Mouse (Mus musculus) ovary, adult 18-20 months (tissue): ENCODE data around the gene Cavin1.
A peak's percentile ranks its signal among the peaks of the same experiment; 100 is the strongest.

Source experiments
- DNase-seq: peaks from one replicate; pipeline ENCODE4 v3.0.0; 2022; ENCODE audit warnings: low spot score, mixed read lengths

The Cavin1 gene

DNA sequence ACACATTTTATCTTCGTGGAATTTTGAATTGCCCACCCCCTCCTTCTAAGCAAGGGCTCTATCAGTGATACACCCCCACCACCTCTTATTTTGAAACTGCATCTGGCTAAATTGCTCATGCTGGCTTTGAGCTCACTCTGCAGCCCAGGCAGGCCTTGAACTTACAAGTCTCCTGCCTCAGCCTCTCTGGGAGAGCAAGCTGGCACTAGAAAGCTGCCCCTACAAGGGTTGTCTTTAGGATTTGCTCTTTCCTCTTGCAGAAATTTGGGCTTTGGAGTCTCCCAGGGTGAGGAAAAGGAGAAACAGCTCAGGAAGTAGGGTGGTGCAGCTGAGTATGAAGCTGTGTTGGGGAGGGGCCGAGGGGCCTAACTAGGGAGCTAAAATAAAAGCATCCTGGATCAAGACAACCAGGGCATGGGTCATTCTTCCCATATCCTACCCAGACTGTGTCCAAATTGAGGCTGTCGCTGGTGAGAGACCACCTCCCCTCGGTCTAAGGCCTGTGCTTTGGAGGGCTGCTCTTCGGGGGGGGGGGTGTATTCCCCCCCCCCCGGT is 12.7 kb downstream of the Cavin1 start:
- DNase-seq, result no peak

DNA sequence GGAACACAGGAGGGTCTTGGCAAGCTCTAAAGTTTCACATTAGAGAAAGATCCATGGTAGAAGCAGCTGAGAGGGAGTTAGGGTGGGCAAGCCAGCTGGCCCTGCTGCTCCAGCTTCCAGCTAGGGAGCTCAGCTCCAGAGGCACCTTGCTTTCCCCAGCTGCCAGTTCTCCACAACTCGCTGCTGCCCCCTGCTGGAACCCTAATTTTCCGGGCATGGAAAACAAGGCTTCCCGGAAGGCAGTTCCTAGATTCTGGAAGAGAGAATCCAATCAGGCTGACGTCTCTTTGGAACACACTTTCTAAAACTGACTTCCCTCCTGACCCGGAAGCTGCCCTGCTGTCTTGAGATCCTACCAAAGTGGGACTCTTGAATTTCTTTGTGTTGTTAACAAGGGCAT is 13.4 kb downstream of the Cavin1 start:
- no peak for DNase-seq

DNA sequence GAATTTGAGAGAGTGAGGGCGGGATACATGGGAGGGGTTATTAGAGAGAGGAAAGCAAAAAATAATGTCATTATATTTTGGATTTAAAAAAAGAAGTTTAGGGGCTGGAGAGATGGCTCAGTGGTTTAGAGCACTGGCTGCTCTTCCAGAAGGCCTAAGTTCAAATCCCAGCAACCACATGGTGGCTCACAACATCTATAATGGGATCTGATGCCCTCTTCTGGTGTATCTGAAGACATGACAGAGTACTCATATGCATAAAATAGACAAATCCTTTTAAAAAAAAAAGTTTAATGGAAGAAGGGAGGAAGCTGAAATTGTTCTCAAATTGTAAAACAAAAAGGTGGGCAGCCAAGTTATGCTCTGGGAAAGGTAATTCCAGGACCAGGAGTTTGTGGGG is 21.1 kb downstream of the Cavin1 start:
- no peak for DNase-seq

- DNase-seq, result no peak
Observed at GRCm38 (mm10) chr11:100948317-100948716, 22.4 kb downstream of the Cavin1 start.

- DNase-seq, result no peak
Observed at GRCm38 (mm10) chr11:100947548-100947947, 23.1 kb downstream of the Cavin1 start.

DNA sequence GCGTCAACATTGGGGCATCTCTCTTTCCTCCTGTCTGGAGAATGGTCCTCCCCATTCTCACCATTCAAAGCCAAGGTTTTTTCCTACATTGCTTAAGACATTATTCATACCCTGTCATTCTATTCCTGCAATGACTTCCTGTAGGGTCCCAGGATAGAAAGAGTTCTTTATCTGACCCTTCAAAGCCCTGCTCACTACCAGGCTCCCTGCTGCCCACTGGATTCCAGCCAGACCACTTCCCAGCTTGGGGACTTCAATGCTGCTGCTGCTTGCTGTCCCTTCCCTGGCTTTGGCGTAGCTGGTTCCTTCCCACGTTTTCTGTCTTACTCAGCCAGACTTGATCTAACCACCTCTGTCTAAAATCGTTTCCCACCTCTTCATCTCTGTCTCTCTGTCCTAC is 23.8 kb downstream of the Cavin1 start:
- no peak for DNase-seq

- no peak for DNase-seq
Observed at GRCm38 (mm10) chr11:100942388-100942787, 28.3 kb downstream of the Cavin1 start.

DNA sequence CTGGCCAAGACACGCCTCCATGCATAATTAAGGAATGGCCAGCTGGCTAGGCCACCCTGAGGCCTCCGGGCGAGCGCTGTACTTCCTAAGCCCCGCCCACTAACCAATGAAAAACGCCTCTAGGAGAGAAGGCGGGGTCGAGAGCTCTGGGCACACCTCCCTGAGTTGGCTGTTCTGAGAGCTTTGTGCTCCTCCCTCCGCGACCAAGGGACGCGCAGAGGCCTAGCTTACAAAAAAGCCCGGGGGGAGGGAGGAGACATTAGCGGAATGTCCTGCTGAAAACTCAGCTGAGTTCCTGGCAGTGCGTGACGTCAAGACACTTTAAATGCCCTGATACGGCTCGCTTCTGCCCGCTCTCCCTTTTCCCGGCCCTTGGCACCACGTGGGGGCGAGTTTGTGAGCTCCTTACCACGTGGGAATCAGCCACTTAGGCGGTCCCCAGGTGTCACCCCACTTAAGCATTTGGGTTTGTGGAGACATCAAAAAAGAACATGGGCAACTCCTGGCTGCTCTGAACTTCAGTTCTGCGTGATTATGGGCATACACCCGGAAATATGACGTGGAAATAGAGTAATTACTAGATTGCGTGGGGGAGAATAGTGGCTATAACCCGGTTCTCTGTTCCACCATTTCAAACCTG is 31.1 kb downstream of the Cavin1 start, which contains the start of gene Stat3:
Stat3 (minus strand) TSS at position 29 of the 640 bp plus-strand sequence.
- DNase-seq, result peak; percentile 98

DNA sequence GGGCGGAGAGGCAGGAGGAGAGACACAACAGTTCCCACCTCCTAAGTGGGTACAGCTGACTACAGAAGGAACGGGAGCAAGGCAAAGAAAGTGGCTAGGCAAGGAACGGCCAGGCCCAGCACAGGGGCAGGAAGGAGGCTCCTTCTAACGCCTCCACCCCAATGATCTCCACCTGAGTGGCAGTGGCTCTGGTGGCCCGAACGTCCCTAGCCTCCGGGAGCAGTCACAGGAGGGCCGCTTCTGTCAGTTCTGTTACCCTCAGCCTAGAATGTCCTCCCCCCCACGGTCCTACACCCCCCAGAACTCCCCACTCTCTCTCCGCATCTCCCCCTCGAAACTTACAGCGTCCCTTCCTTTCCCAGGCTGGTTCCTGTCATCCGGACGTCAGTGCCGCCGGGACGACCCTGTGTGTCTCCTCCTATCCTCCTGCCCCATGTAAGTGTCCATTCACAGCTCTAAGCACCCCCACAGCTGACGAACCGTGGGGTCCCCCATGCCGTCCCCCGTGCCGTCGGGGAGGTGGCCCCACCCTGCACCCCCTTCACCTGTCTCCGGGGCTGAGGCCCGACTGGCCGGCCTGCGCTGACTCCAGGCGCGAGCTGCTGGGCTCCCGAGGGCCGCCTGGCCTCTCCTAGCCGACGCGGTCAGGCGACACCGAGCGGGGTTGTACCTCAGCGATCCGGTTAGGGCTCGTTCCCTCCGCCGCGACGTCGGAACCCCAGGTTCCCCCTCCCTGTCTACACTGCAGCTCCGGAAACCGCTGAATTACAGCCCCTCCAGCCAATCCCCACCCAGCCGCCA is 31.8 kb downstream of the Cavin1 start:
- DNase-seq, result no peak

DNA sequence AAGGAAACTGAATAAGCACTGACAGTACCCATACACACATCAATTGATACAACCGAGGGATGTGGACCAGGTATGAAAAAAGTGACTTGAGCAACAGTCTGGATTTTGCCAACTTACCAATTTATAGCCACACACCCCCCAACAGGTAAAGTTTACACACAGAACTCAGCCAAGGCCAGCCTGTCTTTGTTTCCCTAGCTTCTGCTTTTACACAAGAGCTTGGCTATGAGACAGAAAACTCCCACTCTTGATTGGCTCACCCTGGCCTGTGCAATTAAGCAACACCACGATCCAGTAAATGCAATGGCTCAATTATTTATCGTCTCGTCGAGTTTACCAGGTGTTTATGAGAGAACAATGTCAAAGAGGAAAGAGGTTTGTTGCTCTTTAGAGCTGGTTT is 32.6 kb downstream of the Cavin1 start:
- peak; percentile 31 for DNase-seq

- no peak for DNase-seq
Observed at GRCm38 (mm10) chr11:100937295-100937694, 33.4 kb downstream of the Cavin1 start.

GRCm38 (mm10) chr11:100935373-100936355 is 35.0 kb downstream of the Cavin1 start:
- no peak for DNase-seq

DNA sequence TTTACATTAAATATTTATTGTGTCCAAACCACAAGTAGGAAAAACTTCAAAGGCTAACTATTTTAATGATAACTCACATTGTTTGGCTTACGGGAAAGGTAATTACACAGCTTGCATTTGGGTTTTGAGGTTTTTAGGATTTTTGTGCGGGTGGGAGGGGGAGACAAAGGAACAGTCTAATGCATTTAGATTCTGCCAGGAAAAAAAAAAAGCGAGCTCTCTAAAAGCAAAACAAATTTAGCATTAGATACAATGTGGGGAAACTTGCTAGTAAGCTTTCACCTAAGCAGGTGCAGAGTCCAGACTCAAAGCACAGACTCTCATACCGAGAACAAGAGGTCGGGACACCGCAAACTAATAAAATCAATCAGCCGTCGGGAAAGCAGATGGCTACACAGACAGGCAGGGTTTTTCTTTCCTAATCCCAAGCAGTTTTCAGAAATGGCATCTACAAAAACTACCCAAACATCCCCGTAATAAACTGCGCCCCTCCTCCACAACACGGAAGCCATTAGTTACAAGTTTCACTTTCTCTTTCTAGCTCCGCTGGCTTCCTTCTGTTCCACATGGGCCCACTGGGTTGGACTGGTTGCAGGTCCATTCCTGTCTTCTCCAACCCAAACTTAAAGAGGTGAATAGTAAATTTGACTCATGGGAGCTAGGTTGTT is 39.3 kb downstream of the Cavin1 start:
- peak; percentile 24 for DNase-seq

DNA sequence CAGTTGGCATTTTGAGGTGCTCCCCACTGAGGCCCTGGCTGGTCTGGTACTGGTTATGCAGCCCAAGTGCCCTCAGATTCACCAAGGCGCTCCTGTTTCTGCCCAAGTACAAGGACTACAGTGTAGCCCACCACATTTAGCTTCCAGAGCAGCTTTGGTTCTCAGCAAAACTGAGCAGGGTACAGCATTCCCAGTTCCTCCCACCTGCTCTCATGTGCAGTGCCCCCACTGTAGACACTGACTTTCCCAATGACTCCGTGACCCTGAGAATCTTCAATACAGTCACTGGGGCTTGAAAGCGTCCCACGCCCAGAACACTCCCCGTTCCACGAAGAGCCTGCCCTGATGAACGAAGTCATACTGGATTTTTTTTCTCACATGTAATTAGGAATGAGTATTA is 40.1 kb downstream of the Cavin1 start:
- no peak for DNase-seq

DNA sequence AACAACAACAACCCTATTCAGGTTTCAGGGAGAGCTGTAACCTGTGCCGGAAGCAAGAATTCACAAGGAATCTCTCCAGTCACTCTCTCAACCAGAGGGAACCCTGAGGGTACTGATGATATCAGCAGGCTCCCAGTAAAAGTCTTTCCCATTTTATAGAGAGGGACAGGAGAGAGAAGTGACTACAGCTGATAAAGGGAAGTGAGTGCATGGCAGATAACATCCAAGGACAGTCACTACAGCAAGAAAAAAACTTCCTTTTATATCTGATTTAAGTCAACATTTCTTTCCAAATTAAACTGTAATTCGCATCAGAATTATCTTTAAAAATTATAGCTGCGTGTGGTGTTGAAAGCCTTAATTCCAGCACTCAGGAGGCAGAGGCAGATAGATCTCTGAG is 43.3 kb downstream of the Cavin1 start:
- no peak for DNase-seq

GRCm38 (mm10) chr11:100924386-100924919 is 46.2 kb downstream of the Cavin1 start:
- DNase-seq, result no peak

DNA sequence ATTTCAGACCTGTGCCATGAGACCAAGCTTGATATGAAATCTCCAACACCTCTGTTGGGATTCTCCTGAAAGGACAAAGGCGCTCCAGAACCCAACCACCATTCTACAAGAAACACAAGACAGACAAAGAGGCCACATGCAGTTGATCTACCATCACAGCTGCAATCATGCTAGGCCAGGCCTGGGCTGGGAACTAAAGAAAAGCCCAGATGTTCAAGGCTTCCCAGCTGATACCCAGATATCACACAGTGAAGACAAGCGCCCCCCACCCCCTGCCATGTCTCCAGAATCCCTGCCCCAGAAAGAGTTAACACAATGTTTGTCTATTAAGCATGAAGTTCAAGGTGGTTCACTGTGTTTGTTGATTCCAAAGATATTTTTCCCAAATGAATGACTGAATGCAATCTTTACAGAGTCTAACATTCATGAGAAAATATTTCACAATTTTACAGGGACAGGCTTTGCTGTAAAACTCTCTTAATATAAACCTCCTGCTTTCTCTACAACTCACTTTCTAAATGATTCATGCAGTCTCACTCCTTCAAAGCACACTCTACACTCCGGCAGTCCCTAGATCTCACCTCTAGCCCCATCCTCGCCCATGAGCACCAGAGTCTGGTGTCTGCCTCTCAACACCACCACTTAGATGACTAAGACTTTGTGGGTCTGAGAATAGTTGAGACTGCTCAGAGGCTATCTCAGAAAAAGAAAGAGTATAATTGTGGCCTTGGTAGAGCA is 49.6 kb downstream of the Cavin1 start:
- DNase-seq, result no peak

- no peak for DNase-seq
Observed at GRCm38 (mm10) chr11:100918007-100918406, 52.7 kb downstream of the Cavin1 start.

- no peak for DNase-seq
Observed at GRCm38 (mm10) chr11:100916432-100916971, 54.2 kb downstream of the Cavin1 start.

GRCm38 (mm10) chr11:100915063-100915462 is 55.6 kb downstream of the Cavin1 start:
- DNase-seq, result no peak
